Mouse (Mus musculus) kidney, embryonic 15.5 days (tissue): ENCODE measurements at regions not wholly inside any gene's neighbourhood (a gene's known extent, or its start where the extent isn't known, plus 50 kb on each side); places are given as distances from the start of the nearest gene placed in this dataset.

Source experiments
- ATAC-seq: fragments of 200-750 bp; cut with Nextera tagmentation; replicated peaks from 2 replicates; pipeline ENCODE4 v1.8.0; 2017; ENCODE audit warnings: moderate TSS enrichment; ENCODE audit not compliant: low FRiP score
- H3K27ac ChIP-seq: fragments of 300-500 bp; sonication (generic); 2 replicates; pipeline ENCODE4 v1.5.1; 2015; ENCODE audit warnings: mild to moderate bottlenecking, inconsistent platforms
- H3K27me3 ChIP-seq: fragments of 300-500 bp; sonication (generic); 2 replicates; pipeline ENCODE4 v1.6.1; 2015; ENCODE audit warnings: inconsistent platforms
- H3K36me3 ChIP-seq: fragments of 300-500 bp; sonication (generic); 2 replicates; pipeline ENCODE4 v1.6.1; 2015; ENCODE audit warnings: inconsistent platforms
- H3K4me1 ChIP-seq: fragments of 300-500 bp; sonication (generic); 2 replicates; pipeline ENCODE4 v1.6.1; 2015; ENCODE audit warnings: inconsistent platforms
- H3K4me2 ChIP-seq: fragments of 300-500 bp; sonication (generic); 2 replicates; pipeline ENCODE4 v1.6.1; 2015; ENCODE audit warnings: moderate library complexity, mild to moderate bottlenecking, inconsistent platforms
- H3K4me3 ChIP-seq: fragments of 300-500 bp; sonication (generic); replicated peaks from 2 replicates; pipeline ENCODE4 v1.5.1; 2015; ENCODE audit warnings: mild to moderate bottlenecking, inconsistent platforms
- H3K9ac ChIP-seq: fragments of 300-500 bp; sonication (generic); 2 replicates; pipeline ENCODE4 v1.6.1; 2015; ENCODE audit warnings: mild to moderate bottlenecking, inconsistent platforms
- H3K9me3 ChIP-seq: fragments of 300-500 bp; sonication (generic); replicated peaks from 2 replicates; pipeline ENCODE4 v1.6.1; 2016; ENCODE audit warnings: inconsistent platforms
- WGBS: fragments of 180-500 bp; shearing (Covaris S2); methylation state at CpG from one replicate; pipeline ENCODE4 v1.1.7; 2015; ENCODE audit warnings: mixed read lengths; 5-methylcytosine and 5-hydroxymethylcytosine counted together

- ATAC-seq, result no peak
- Histone ChIP-seq H3K9ac (no peak overlapping the region), H3K27me3 (no peaks in the 10 kb centered on the region), H3K9me3 (no peaks in the 10 kb centered on the region), H3K36me3 (no peaks in the 10 kb centered on the region), H3K4me1 (no peaks in the 10 kb centered on the region), H3K4me3 (no peak overlapping the region), H3K27ac (no peak overlapping the region), H3K4me2 (no peak overlapping the region)
- 34% methylated on average over 6 of the region's 6 CpGs for WGBS
Observed at GRCm38 (mm10) chr1:177605353-177605969, 124.2 kb upstream of the 1700016C15Rik start.

- H3K27me3 ChIP-seq, result no peaks in the 10 kb centered on the region
- no peaks in the 10 kb centered on the region for H3K36me3 ChIP-seq
- no peak overlapping the region for H3K27ac ChIP-seq
- H3K9ac ChIP-seq, result no peak overlapping the region
- no peaks in the 10 kb centered on the region for H3K9me3 ChIP-seq
- WGBS, result 65% methylated on average over 2 of the region's 2 CpGs
- no peak overlapping the region for H3K4me2 ChIP-seq
- H3K4me1 ChIP-seq, result no peaks in the 10 kb centered on the region
- H3K4me3 ChIP-seq, result no peak overlapping the region
- no peak for ATAC-seq
Observed at GRCm38 (mm10) chr1:177607565-177607964, 122.0 kb upstream of the 1700016C15Rik start.

GRCm38 (mm10) chr1:177608551-177609020 lies 121.0 kb upstream of the 1700016C15Rik start:
- Histone ChIP-seq H3K4me3 (no peak overlapping the region), H3K27me3 (no peaks in the 10 kb centered on the region), H3K4me1 (no peaks in the 10 kb centered on the region), H3K27ac (no peak overlapping the region), H3K36me3 (no peaks in the 10 kb centered on the region), H3K9ac (no peak overlapping the region), H3K9me3 (no peaks in the 10 kb centered on the region), H3K4me2 (no peak overlapping the region)
- peak; percentile 73; the same call in 1 of the 2 replicates for ATAC-seq
- WGBS, result 84% methylated on average over 18 of the region's 18 CpGs

DNA sequence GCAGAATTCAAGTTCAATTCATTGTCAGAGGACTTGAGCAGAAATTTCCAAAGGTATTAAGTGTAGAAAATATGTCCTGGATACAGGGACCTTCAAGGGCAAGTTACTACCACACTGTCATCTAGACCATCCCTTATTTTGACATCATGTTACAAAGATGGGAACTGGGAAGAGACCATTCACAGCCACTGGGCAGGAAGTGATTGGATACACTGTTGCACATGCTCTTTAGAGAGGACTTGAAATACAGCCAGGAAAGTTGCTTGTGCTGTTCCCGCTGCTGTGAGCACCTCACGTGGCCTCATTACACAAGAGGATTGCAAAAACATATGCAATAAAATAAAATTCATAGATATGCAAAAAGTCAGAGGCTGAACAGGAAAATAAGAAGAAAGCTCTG lies 120.4 kb upstream of the 1700016C15Rik start:
- no peaks in the 10 kb centered on the region for H3K36me3 ChIP-seq

GRCm38 (mm10) chr1:177609683-177610082 lies 119.9 kb upstream of the 1700016C15Rik start:
- no peak overlapping the region for H3K4me3 ChIP-seq
- H3K9ac ChIP-seq, result no peak overlapping the region
- H3K27ac ChIP-seq, result no peak overlapping the region
- no peaks in the 10 kb centered on the region for H3K9me3 ChIP-seq
- no peak overlapping the region for H3K4me2 ChIP-seq
- no peak for ATAC-seq
- H3K36me3 ChIP-seq, result no peaks in the 10 kb centered on the region
- H3K27me3 ChIP-seq, result no peaks in the 10 kb centered on the region
- no peaks in the 10 kb centered on the region for H3K4me1 ChIP-seq
- WGBS, result 82% methylated on average over 5 of the region's 5 CpGs

More for the DNA sequence above, 120.4 kb upstream of the 1700016C15Rik start:
- no peaks in the 10 kb centered on the region for H3K9me3 ChIP-seq
- no peaks in the 10 kb centered on the region for H3K27me3 ChIP-seq
- no peak overlapping the region for H3K4me2 ChIP-seq
- WGBS, result 64% methylated on average over 2 of the region's 2 CpGs
- H3K4me3 ChIP-seq, result no peak overlapping the region
- no peak overlapping the region for H3K27ac ChIP-seq
- H3K4me1 ChIP-seq, result no peaks in the 10 kb centered on the region
- H3K9ac ChIP-seq, result no peak overlapping the region
- ATAC-seq, result no peak

- no peak overlapping the region for H3K9ac ChIP-seq
- no peak overlapping the region for H3K27ac ChIP-seq
- no peak overlapping the region for H3K4me3 ChIP-seq
- no peaks in the 10 kb centered on the region for H3K27me3 ChIP-seq
- no peaks in the 10 kb centered on the region for H3K4me1 ChIP-seq
- no peaks in the 10 kb centered on the region for H3K9me3 ChIP-seq
- H3K36me3 ChIP-seq, result no peaks in the 10 kb centered on the region
- no peak for ATAC-seq
- H3K4me2 ChIP-seq, result no peak overlapping the region
- WGBS, result 63% methylated on average over 2 of the region's 2 CpGs
Observed at GRCm38 (mm10) chr1:177610156-177610555, 119.5 kb upstream of the 1700016C15Rik start.

DNA sequence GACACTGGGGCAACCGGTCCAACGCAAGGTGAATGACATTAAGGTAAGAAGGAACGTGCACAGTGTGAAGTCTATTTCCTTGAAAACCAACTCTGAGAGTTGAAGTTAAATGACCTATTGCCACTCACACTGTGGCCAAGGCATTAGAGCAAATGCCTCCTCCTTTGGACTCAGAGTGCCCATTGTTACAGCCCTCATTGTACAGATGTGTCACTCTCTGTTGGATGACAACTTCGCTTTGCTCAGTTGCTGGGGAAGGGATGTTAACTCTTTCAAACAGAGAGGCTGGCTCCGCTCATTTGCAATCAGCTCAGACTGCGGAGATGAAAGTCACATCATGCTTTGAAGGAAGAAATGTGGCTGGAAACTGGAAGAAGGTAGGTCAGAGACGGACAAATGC lies 117.1 kb upstream of the 1700016C15Rik start:
- Histone ChIP-seq H3K27me3 (no peaks in the 10 kb centered on the region), H3K9ac (no peak overlapping the region), H3K27ac (no peak overlapping the region), H3K4me1 (no peaks in the 10 kb centered on the region), H3K9me3 (no peaks in the 10 kb centered on the region), H3K36me3 (no peaks in the 10 kb centered on the region), H3K4me3 (no peak overlapping the region), H3K4me2 (no peak overlapping the region)
- 77% methylated on average over 7 of the region's 7 CpGs for WGBS
- no peak for ATAC-seq

DNA sequence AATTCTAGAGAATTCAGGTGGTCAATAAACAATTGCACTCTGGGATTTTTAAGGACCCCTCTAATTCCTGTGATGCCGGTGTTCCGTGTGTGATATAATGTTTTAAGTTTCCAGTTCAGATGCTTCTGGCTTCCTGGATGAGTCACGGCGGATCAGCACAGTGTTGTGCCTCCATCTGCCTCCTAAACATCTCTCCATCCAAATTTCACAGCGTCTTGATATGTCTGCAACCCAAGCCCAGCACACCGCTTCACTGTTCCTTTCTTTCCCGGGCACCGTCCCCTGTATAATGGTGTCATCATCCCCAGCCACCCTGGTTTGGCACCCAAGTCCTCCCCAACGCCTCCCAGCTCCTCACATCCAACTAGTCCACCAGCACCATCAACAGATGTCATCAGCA lies 114.0 kb upstream of the 1700016C15Rik start:
- H3K27me3 ChIP-seq, result no peaks in the 10 kb centered on the region
- H3K4me1 ChIP-seq, result no peaks in the 10 kb centered on the region
- ATAC-seq, result no peak
- no peak overlapping the region for H3K27ac ChIP-seq
- no peaks in the 10 kb centered on the region for H3K36me3 ChIP-seq
- no peak overlapping the region for H3K9ac ChIP-seq
- no peak overlapping the region for H3K4me3 ChIP-seq
- 89% methylated on average over 9 of the region's 9 CpGs for WGBS
- H3K9me3 ChIP-seq, result no peaks in the 10 kb centered on the region
- no peak overlapping the region for H3K4me2 ChIP-seq

- H3K9ac ChIP-seq, result no peak overlapping the region
- H3K4me1 ChIP-seq, result no peaks in the 10 kb centered on the region
- no peaks in the 10 kb centered on the region for H3K36me3 ChIP-seq
- H3K27ac ChIP-seq, result no peak overlapping the region
- WGBS, result 89% methylated on average over 24 of the region's 24 CpGs
- H3K4me3 ChIP-seq, result no peak overlapping the region
- ATAC-seq, result no peak
- H3K9me3 ChIP-seq, result no peaks in the 10 kb centered on the region
- no peak overlapping the region for H3K4me2 ChIP-seq
- no peaks in the 10 kb centered on the region for H3K27me3 ChIP-seq
Observed at GRCm38 (mm10) chr1:177616335-177617239, 113.0 kb upstream of the 1700016C15Rik start.

DNA sequence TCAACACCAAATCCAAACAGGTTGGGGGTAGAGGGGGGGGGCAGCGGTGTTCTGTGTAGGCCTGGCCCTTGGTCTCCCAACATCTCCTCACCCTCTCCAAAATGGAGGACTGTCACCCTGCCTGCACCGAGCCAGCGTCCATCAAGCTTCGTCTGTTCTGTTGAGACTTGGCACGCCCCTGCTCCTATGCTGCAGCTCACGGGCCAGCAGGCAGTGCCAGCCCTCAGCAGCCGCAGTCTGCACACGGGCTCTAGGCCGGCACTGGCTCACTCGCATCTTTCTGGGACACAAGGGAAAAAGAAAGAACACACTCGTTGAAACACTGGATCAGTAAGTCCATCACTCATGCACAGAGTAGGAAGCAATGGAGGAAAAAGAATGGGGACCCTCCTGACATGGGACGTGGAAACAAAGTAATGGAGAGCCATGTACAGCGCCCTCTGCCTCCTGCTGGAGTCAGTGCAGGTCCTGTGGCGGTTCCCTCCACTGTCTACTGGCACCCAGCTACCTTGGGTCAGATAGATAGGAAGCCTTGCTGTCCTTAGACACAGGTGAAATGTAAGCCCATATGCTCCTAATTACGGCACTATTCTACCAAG lies 109.0 kb upstream of the 1700016C15Rik start:
- Histone ChIP-seq H3K4me2 (no peak overlapping the region), H3K4me3 (no peak overlapping the region), H3K9ac (no peak overlapping the region), H3K27ac (no peak overlapping the region), H3K9me3 (no peaks in the 10 kb centered on the region), H3K4me1 (peaks cover 20% of the 10 kb centered on the region), H3K27me3 (no peaks in the 10 kb centered on the region), H3K36me3 (no peaks in the 10 kb centered on the region)
- ATAC-seq, result no peak
- 84% methylated on average over 15 of the region's 15 CpGs for WGBS

- H3K4me3 ChIP-seq, result no peak overlapping the region
- no peak overlapping the region for H3K9ac ChIP-seq
- H3K36me3 ChIP-seq, result no peaks in the 10 kb centered on the region
- H3K27ac ChIP-seq, result no peak overlapping the region
- no peaks in the 10 kb centered on the region for H3K9me3 ChIP-seq
- H3K4me2 ChIP-seq, result no peak overlapping the region
- WGBS, result 88% methylated on average over 17 of the region's 17 CpGs
- no peaks in the 10 kb centered on the region for H3K27me3 ChIP-seq
- ATAC-seq, result no peak
- peaks cover 20% of the 10 kb centered on the region for H3K4me1 ChIP-seq
Observed at GRCm38 (mm10) chr1:177621854-177622590, 107.6 kb upstream of the 1700016C15Rik start.
